Mouse (Mus musculus): ENCODE measurements around the gene Mapk8ip1. TPM values are rescaled to one million over a fixed set of nuclear protein-coding genes. Genes with fewer than 3 reads are reported as not detected.

Gene Mapk8ip1
- polyA plus RNA-seq, 1 experiment from 2014 or later, result 6.8 TPM

DNA sequence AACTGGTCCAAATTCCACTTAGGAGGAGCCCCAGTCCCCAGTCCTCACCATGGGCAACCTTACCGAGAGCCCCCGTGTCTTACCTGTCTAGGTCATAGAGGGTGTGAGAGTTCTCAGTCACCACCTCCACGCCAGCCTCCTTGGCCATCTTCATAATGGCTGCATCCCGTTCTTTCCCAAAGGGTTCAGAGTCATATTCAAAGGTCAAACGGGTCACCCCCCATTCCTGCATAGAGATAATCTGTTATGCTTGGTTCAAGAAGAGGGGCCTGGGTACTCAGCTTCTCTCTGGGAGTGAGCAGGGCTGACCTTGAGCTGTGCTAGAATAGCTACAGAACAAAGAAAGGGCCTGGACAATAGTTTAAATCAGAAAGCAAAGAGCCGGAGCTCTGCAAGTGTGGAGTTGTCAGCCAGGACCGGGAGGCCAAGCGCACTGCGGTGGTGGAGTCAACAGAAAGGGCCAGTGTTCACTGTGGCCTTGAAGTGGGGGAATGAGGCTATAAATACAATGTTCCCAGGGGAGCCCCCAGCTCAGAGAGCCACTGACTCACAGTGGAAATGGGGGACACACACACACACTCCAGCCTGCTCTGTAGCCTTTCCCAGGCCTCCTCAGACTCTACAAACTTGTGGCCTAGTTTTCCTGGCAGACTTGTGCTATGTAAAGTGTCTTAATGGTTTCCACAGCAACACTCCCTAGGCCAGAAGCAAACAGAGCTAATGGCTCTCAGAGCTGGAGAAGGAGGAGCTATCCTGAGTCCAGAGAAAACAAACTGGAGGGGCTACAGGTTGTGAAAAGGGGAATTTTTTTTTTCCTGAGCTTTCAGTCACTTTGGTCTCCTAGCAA is 23.6 kb upstream of the Mapk8ip1 start:
- peak overlapping the region; percentile 53; the same call in 1 of the 2 replicates for H3K9ac ChIP-seq
- H3K27ac ChIP-seq (ENCODE audit: poor library complexity, severe bottlenecking), result peak overlapping the region; percentile 92
- ATAC-seq (ENCODE audit: insufficient number of reproducible peaks, low FRiP score), result 0 out of 2 replicates have a peak, but pooled peaks have one; percentile 17
- peaks cover 50% of the 10 kb centered on the region for H3K36me3 ChIP-seq
- WGBS, result 64% methylated on average over 9 of the region's 9 CpGs
- H3K27me3 ChIP-seq (replicated peaks), result no peaks in the 10 kb centered on the region
- H3K4me3 ChIP-seq, result no peak overlapping the region
- no peaks in the 10 kb centered on the region for H3K9me3 ChIP-seq (replicated peaks)
- peaks cover 64% of the 10 kb centered on the region for H3K4me1 ChIP-seq (replicated peaks)
- H3K4me2 ChIP-seq, result peak overlapping the region; percentile 8; the same call in 1 of the 2 replicates

DNA sequence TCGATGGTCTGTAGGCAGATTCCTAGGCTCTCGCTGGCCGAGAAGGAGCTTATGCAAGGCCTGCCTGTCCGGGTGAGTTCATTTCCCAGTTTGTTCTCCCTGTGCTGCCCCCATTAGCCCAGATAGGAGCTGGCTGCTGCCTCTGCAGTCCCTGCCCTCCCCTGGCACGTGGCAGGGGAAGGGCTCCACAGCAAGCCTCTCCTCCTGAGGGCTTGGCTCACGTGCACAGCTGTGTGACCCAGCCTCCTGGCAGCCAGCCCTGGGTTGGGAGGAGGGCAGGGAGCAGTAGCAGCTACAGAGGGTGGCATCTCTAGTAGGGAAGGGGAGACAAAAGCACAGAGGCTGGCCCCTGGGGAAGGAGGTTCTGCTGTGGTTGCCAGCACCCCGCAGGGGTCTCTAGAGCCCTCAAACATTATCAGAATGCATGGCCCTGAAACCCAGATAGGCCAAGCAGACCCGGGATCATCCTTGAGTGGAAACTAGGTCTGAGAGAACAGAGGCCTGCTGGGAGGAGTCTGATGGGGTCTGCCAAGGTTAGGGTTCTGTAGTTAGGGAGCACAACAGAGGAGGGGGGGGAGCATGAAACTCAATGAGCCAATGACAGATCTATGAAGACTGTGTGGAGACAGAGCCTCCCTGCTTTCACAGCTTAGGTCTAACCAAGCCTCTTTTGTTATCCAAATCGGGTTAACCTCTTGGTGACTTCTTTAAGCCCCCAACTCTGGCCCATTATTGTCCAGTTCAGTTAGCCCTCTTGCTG is 22.8 kb upstream of the Mapk8ip1 start:
- Histone ChIP-seq H3K27me3 (replicated peaks) (no peaks in the 10 kb centered on the region), H3K4me1 (replicated peaks) (peaks cover 56% of the 10 kb centered on the region), H3K4me3 (no peak overlapping the region), H3K27ac (ENCODE audit: poor library complexity, severe bottlenecking) (peak overlapping the region; percentile 92), H3K9me3 (replicated peaks) (no peaks in the 10 kb centered on the region), H3K36me3 (peaks cover 58% of the 10 kb centered on the region), H3K9ac (no peak overlapping the region), H3K4me2 (no peak overlapping the region)
- 76% methylated on average over 9 of the region's 9 CpGs for whole genome bisulfite sequencing
- ATAC-seq (ENCODE audit: insufficient number of reproducible peaks, low FRiP score), result peak; percentile 72

DNA sequence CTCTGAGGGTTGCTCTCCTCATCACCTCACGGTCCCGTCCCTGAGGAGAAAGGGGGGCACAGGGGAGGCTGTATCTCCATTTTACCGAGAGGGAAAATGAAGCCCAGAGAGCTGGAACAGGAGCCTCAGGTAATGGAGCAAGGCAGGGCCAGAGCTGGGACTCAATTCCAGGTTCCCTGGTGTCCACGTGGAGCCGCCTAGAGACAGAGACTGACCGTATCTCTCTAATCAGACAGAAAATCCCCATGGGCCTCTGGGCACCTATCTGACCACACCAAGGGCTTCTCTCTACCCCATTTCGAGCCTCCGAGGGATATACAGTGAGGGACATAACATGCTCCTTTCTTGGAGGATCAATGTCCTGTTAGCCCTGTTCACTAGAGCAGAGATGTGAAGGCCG is 22.1 kb upstream of the Mapk8ip1 start:
- no peak overlapping the region for H3K4me3 ChIP-seq
- no peaks in the 10 kb centered on the region for H3K27me3 ChIP-seq (replicated peaks)
- H3K9me3 ChIP-seq (replicated peaks), result no peaks in the 10 kb centered on the region
- H3K36me3 ChIP-seq, result peaks cover 65% of the 10 kb centered on the region
- peak overlapping the region; percentile 92; the same call in 1 of the 2 replicates for H3K27ac ChIP-seq (ENCODE audit: poor library complexity, severe bottlenecking)
- no peak overlapping the region for H3K4me2 ChIP-seq
- no peak overlapping the region for H3K9ac ChIP-seq
- peaks cover 49% of the 10 kb centered on the region for H3K4me1 ChIP-seq (replicated peaks)
- no peak for ATAC-seq (ENCODE audit: insufficient number of reproducible peaks, low FRiP score)
- 95% methylated on average over 9 of the region's 9 CpGs for WGBS

DNA sequence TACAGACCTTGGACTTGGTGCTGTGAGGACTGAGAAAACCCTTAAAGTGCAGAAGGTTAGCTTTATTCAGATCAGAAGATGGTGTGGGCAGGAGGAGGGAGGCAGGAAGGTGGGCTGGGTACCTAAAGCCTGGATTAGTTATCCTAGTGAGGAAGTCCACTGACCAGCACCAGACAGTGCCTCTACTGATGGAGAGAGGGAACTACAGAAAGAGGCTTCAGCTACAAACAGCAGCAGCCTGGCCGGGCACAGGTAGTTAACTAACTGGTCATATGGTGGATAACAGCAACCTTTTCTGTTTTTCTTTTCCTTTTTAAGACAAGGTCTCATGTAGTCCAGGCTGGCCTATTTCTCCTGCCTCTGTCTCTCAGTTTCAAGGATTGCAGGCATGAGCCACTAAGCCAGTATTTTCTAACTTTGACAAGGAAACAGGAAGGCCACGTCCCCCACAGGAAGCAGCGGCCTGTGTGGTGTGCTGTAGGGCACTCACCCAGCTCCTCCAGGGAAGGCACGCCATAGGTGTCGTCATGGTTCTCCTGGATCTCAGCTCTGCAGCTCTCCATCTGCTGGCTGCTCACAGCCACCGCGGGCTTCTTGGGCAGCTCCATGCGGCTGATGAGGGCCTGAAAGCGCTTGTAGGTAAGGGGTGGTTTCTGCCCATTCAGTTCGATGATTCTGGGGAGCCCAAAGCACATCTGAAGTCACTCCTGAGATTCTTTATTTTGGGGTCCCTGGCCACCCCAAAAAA is 21.5 kb upstream of the Mapk8ip1 start:
- H3K4me3 ChIP-seq, result no peak overlapping the region
- peaks cover 71% of the 10 kb centered on the region for H3K36me3 ChIP-seq
- 68% methylated on average over 10 of the region's 10 CpGs for WGBS
- peaks cover 43% of the 10 kb centered on the region for H3K4me1 ChIP-seq (replicated peaks)
- 0 out of 2 replicates have a peak, but pooled peaks have one; percentile 33 for ATAC-seq (ENCODE audit: insufficient number of reproducible peaks, low FRiP score)
- H3K9me3 ChIP-seq (replicated peaks), result no peaks in the 10 kb centered on the region
- no peak overlapping the region for H3K27ac ChIP-seq (ENCODE audit: poor library complexity, severe bottlenecking)
- no peaks in the 10 kb centered on the region for H3K27me3 ChIP-seq (replicated peaks)
- no peak overlapping the region for H3K9ac ChIP-seq
- H3K4me2 ChIP-seq, result no peak overlapping the region

DNA sequence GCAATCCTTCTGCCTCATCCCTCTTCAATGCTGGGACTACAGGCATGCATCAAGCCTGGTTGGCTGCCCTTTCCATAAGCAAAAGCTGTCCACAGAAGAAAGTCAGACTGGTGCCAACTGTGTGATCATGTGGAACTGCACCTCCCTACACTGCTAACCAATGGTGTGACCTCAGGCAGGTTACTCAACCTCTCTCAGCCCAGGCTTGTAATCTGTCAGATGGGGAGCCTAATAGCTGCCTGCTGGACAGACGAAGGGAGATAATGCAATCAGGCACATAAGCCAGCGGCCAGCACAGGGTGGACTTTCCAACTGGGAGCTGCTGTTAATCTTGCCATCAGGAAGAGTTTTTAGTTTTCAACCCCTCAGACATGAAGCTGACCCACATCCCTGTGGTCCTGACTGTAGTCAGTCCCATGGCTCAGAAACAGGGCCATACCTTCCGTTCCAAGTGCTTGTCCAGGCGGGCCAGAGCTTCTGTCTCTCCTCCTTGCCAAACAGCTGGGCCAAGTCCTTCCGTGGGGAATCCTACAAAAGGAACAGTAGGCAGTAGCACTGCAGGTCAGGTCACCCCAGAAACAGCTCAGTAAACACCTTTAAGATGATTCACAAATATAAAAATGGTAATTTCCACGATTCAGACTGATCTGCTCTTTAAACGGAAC is 20.8 kb upstream of the Mapk8ip1 start:
- H3K4me3 ChIP-seq, result no peak overlapping the region
- ATAC-seq (ENCODE audit: insufficient number of reproducible peaks, low FRiP score), result no peak
- whole genome bisulfite sequencing, result 85% methylated on average over 7 of the region's 7 CpGs
- H3K9ac ChIP-seq, result no peak overlapping the region
- H3K27ac ChIP-seq (ENCODE audit: poor library complexity, severe bottlenecking), result no peak overlapping the region
- no peaks in the 10 kb centered on the region for H3K9me3 ChIP-seq (replicated peaks)
- no peak overlapping the region for H3K4me2 ChIP-seq
- H3K27me3 ChIP-seq (replicated peaks), result no peaks in the 10 kb centered on the region
- H3K36me3 ChIP-seq, result peaks cover 78% of the 10 kb centered on the region
- H3K4me1 ChIP-seq (replicated peaks), result peaks cover 36% of the 10 kb centered on the region

DNA sequence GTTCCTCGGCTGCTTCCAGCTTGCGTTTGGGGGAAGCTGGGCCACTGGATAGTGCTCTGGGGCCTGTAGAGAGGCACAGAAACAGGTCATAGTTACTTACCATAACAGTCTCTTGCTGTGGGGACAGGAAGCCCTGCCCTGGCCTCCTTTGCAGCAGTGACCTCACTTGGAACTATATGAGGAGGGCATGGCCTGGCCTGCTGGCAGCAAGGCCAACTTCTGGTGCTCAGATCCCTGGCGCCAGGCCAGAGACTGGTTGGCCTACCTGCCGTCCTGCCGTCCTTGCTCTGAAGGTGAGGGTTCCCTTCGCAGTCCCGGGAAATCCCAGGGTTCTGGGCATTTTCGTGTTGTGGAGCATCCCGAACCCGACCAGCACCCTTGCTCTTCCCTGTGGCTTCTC is 10.6 kb upstream of the Mapk8ip1 start:
- H3K4me1 ChIP-seq (replicated peaks), result no peaks in the 10 kb centered on the region
- no peak overlapping the region for H3K9ac ChIP-seq
- ATAC-seq (ENCODE audit: insufficient number of reproducible peaks, low FRiP score), result no peak
- H3K4me2 ChIP-seq, result no peak overlapping the region
- no peak overlapping the region for H3K27ac ChIP-seq (ENCODE audit: poor library complexity, severe bottlenecking)
- no peak overlapping the region for H3K4me3 ChIP-seq
- WGBS, result 89% methylated on average over 10 of the region's 10 CpGs
- no peaks in the 10 kb centered on the region for H3K9me3 ChIP-seq (replicated peaks)
- H3K36me3 ChIP-seq, result peaks cover 94% of the 10 kb centered on the region
- no peaks in the 10 kb centered on the region for H3K27me3 ChIP-seq (replicated peaks)

DNA sequence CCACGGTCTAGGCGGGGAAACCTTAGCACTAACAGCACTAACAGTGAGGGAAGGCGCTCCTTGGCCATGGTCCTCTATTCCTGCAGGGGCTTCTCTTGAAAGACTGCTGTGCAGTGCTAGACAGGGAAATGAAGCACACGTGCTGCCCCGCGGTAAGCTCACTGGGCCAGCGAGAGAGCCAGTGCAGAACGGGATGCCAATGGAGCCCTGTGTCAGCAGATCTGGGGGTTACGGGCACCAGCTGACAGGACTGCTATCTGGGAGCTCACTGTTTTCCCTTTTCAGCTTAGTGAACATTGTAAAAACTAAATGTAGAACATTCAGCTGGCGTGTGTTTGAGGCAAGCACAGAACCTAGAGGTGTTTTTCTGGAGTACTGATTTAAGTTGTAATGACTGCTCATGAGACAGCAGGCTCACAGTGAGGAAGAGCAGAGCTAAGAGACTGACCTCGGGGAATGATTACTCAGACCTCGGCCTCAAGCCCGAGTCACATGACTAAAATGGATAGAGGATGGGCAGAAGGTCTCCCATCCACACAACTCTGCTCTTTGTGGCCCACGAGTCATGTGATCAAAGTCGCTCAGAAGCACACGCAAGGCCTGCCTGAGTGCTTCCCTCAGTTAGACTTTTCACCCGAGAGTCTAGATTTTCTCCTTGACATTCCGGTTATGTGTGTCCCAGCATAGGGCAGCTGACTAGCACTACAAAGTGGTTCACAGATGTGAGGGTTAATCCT is 7.4 kb upstream of the Mapk8ip1 start:
- no peak overlapping the region for H3K9ac ChIP-seq

DNA sequence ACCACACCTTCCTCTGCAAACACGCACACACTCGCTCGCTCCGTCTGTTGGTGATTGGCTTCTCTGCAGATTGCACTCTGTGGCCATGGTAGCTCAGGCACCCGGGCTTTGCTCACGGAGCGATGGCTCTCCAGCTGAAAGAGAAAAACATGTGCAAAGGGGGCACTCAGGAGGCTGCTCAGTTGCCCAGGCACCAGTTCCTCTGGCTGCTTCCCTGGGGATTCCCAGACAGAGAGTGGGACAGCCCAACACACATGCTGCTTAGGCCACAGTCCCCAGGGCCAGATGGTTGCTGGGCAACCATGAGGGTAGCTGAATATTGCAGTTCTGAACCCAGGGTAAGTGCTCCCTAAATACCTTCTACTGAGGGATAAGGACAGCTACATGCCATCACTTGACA is 4.6 kb upstream of the Mapk8ip1 start:
- H3K4me3 ChIP-seq, result no peak overlapping the region
- peaks cover 2% of the 10 kb centered on the region for H3K27me3 ChIP-seq (replicated peaks)
- no peak overlapping the region for H3K9ac ChIP-seq
- H3K4me2 ChIP-seq, result no peak overlapping the region
- no peaks in the 10 kb centered on the region for H3K9me3 ChIP-seq (replicated peaks)
- no peak overlapping the region for H3K27ac ChIP-seq (ENCODE audit: poor library complexity, severe bottlenecking)
- peaks cover 65% of the 10 kb centered on the region for H3K36me3 ChIP-seq
- WGBS, result 98% methylated on average over 7 of the region's 7 CpGs
- peaks cover 6% of the 10 kb centered on the region; the same call in 1 of the 2 replicates for H3K4me1 ChIP-seq (replicated peaks)
- no peak for ATAC-seq (ENCODE audit: insufficient number of reproducible peaks, low FRiP score)

More for the DNA sequence above, 7.4 kb upstream of the Mapk8ip1 start:
- 89% methylated on average over 18 of the region's 18 CpGs for WGBS
- Histone ChIP-seq H3K27ac (ENCODE audit: poor library complexity, severe bottlenecking) (no peak overlapping the region), H3K4me1 (replicated peaks) (no peaks in the 10 kb centered on the region), H3K4me3 (no peak overlapping the region), H3K9me3 (replicated peaks) (no peaks in the 10 kb centered on the region), H3K36me3 (peaks cover 93% of the 10 kb centered on the region), H3K4me2 (no peak overlapping the region), H3K27me3 (replicated peaks) (no peaks in the 10 kb centered on the region)
- ATAC-seq (ENCODE audit: insufficient number of reproducible peaks, low FRiP score), result no peak

DNA sequence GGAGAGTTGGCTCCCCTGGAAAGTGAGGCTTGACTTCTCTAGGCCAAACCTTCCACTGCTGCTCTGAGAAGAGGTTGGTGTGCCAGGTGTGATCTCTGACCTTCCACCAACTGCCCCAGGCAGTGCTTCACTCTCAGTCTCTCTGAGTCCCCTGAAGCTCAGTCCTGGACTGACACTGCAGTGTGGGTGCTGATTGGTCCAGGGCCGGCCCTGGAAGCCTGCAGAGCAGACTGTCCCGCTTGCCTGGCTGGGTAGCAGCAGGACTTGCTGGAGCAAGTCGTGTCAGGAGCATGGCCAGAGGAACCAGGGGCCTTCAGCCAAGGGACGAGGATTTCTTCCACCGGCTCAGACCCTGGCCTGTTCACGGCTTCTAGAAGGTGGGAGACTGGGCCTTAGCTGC is 3.7 kb upstream of the Mapk8ip1 start:
- ATAC-seq (ENCODE audit: insufficient number of reproducible peaks, low FRiP score), result no peak

DNA sequence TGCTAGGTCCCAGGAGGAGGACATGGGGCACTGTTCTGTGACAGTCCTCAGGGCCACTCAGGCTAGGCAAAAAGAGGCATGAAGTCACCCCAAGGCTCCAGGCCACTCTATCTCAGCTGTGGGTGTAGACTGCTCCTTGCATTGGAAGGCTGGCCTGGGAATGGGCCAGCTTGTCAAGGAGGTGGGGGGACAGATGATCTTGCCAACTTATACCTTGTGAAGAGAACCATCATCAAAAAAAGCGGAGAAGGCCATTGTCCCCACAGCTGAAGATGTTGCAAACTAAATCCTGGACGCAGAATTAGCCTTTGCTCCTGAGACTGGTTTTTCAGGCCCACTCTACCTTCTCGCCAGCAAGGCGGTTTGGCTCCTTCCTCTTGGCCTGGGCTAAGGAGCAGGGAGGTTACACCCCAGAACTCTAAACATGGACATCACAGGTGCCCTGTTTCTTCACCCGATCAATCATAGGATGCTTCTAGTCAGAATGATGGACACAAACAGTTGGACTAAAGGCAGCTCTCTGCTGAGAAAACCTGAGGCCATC is 2.8 kb upstream of the Mapk8ip1 start:
- WGBS, result 88% methylated on average over 5 of the region's 5 CpGs
- ATAC-seq (ENCODE audit: insufficient number of reproducible peaks, low FRiP score), result no peak
- no peak overlapping the region for H3K4me2 ChIP-seq
- H3K9me3 ChIP-seq (replicated peaks), result no peaks in the 10 kb centered on the region
- H3K9ac ChIP-seq, result no peak overlapping the region
- H3K36me3 ChIP-seq, result peaks cover 47% of the 10 kb centered on the region
- H3K4me1 ChIP-seq (replicated peaks), result peaks cover 6% of the 10 kb centered on the region; the same call in 1 of the 2 replicates
- H3K27me3 ChIP-seq (replicated peaks), result peaks cover 19% of the 10 kb centered on the region
- H3K27ac ChIP-seq (ENCODE audit: poor library complexity, severe bottlenecking), result no peak overlapping the region
- no peak overlapping the region for H3K4me3 ChIP-seq

More for the DNA sequence above, 3.7 kb upstream of the Mapk8ip1 start:
- H3K27ac ChIP-seq (ENCODE audit: poor library complexity, severe bottlenecking), result no peak overlapping the region
- peaks cover 56% of the 10 kb centered on the region for H3K36me3 ChIP-seq
- H3K9me3 ChIP-seq (replicated peaks), result no peaks in the 10 kb centered on the region
- H3K4me2 ChIP-seq, result no peak overlapping the region
- no peak overlapping the region for H3K4me3 ChIP-seq
- WGBS, result 85% methylated on average over 6 of the region's 6 CpGs
- peaks cover 6% of the 10 kb centered on the region; the same call in 1 of the 2 replicates for H3K4me1 ChIP-seq (replicated peaks)
- H3K27me3 ChIP-seq (replicated peaks), result peaks cover 12% of the 10 kb centered on the region
- H3K9ac ChIP-seq, result no peak overlapping the region

Measured in heart, embryonic 12.5 days (tissue).